Mouse (Mus musculus) cortical plate, adult 2 months (tissue): ENCODE data around the gene Cbx2. TPM values are rescaled to one million over a fixed set of nuclear protein-coding genes. Genes with fewer than 3 reads are reported as not detected.
A peak's percentile ranks its signal among the peaks of the same experiment; 100 is the strongest.

Experiments
- H3K27ac ChIP-seq: fragments of 200-500 bp; 2 replicates; pipeline ENCODE4 v1.5.1; 2012; ENCODE audit warnings: low read length, control low read depth, inconsistent platforms; ENCODE audit not compliant: insufficient read depth
- H3K4me1 ChIP-seq: fragments of 200-500 bp; 2 replicates; pipeline ENCODE4 v1.6.1; 2011; ENCODE audit warnings: low read length; ENCODE audit not compliant: control insufficient read depth, insufficient read depth
- H3K4me3 ChIP-seq: fragments of 200-500 bp; 2 replicates; pipeline ENCODE4 v1.5.1; 2011; ENCODE audit warnings: mild to moderate bottlenecking, low read length, control low read depth; ENCODE audit not compliant: insufficient read depth
- CTCF ChIP-seq: fragments of 200-500 bp; IDR thresholded peaks from 2 replicates; pipeline ENCODE4 v1.5.1; 2011; ENCODE audit warnings: mild to moderate bottlenecking, control low read depth, low read length; ENCODE audit not compliant: insufficient read depth; ENCODE audit errors: extremely low read depth
- POLR2A ChIP-seq: fragments of 200-500 bp; IDR thresholded peaks from 2 replicates; pipeline ENCODE4 v1.6.1; 2011; ENCODE audit warnings: mild to moderate bottlenecking, low read length, control low read depth; ENCODE audit not compliant: insufficient read depth; ENCODE audit errors: extremely low read depth
- polyA plus RNA-seq: library from polyadenylated mRNA; depleted of rRNA; stranded (reverse); fragments of >200 nt; gene quantifications from 2 replicates; pipeline ENCODE4 v1.2.3, GENCODE M21; 2012

Cbx2 gene
- polyA plus RNA-seq, 1 experiment = 2.6 TPM

DNA sequence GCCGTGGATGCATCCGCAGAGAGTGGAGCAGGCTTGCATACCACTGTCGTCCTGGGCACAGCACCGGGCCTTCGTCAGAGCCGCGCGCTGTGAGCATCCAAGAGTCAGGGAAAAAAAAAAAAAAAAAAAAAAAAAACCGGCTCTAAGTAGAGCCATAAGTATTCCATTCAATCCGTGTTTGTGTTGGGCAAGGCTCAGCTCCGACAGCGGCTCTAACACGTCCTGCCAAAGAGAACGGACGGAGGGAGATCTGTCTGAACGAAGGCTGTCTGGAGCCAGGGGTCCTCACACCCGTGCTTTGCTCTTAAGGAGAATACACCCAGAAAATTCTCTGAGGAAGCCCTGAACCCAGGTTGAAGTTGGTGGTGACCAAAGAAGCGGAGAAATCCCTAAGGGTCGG, 11.9 kb downstream of the Cbx2 start:
- Histone ChIP-seq H3K4me3 (no peak overlapping the region), H3K27ac (no peak overlapping the region), H3K4me1 (no peaks in the 10 kb centered on the region; the same call in 1 of the 2 replicates)
- no peak for TF ChIP-seq POLR2A
- TF ChIP-seq CTCF = no peak

DNA sequence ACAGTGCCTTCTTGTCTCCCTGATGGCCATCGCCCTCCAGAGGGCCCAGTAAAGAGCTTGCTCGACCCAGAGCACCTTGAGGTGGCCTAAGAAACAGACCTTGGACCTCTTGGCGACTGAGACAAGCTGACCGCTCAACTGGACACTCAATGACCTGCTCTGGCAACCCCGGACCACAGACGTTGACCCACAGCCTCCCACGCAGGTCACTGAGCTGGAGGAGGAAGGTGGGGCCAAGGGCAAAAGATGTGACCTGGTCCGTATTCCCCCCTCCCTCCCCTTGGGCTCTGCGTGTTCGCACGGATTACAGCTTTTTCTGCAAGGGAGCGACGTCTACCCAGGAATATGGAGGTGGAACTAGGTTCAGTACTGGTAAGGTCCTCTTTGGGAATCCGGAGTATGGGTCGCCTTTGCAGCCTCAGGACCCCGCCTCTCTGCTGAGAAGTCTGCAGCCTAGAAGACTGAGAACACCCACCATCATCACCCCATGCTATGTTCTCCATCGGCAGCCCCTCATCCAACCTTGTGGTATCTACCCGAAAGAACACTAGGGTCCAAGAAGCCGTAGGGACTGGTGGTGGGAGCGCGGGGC, 12.4 kb downstream of the Cbx2 start:
- Histone ChIP-seq H3K27ac (no peak overlapping the region), H3K4me3 (no peak overlapping the region), H3K4me1 (no peaks in the 10 kb centered on the region; the same call in 1 of the 2 replicates)
- TF ChIP-seq POLR2A = no peak
- no peak for TF ChIP-seq CTCF

DNA sequence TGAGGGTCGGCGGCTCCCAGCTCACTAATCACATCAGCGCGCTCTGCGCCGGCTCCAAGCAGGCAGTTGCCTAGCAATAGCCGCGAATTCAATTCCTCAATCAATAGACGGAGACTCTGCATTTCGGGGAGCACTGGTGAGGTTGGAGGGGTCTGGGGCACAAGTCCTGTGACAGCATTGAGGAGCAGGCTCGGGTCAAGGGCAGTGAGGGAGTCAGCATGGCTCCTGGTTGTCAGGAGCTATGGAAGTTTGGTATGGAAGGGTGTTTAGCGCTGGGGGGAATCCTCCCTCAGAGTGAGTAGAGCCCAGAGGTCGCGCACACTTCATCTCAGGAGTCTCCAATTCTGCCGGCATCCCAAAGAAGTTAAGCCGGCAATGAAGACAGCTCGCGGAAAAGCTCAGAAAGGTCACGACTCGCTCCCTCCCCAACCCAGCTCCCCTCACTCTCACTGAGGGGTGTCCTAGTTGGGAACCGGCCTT, 13.0 kb downstream of the Cbx2 start:
- TF ChIP-seq CTCF = no peak
- TF ChIP-seq POLR2A = no peak
- Histone ChIP-seq H3K27ac (no peak overlapping the region), H3K4me3 (no peak overlapping the region), H3K4me1 (no peaks in the 10 kb centered on the region; the same call in 1 of the 2 replicates)

DNA sequence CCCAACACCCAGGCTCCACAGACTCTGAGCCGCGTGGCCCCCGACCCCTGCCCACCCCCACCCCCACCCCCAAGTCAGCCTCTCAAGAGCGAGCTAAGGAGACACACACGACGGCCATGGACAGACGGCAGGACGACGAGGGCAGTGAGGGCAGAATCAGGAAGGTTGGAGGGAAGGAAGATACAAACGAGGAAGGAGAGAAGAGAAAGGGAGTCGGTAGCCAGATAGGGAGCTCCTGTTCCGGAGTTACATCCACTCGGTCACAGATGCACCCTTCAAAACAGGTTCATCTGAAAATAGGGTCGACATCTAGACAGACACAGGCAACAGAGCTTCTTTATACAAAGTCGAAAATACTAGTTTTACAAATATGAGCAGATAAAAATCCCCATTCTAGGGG, 13.7 kb downstream of the Cbx2 start:
- Histone ChIP-seq H3K4me3 (no peak overlapping the region), H3K27ac (no peak overlapping the region), H3K4me1 (no peaks in the 10 kb centered on the region; the same call in 1 of the 2 replicates)
- no peak for TF ChIP-seq CTCF
- TF ChIP-seq POLR2A = no peak

DNA sequence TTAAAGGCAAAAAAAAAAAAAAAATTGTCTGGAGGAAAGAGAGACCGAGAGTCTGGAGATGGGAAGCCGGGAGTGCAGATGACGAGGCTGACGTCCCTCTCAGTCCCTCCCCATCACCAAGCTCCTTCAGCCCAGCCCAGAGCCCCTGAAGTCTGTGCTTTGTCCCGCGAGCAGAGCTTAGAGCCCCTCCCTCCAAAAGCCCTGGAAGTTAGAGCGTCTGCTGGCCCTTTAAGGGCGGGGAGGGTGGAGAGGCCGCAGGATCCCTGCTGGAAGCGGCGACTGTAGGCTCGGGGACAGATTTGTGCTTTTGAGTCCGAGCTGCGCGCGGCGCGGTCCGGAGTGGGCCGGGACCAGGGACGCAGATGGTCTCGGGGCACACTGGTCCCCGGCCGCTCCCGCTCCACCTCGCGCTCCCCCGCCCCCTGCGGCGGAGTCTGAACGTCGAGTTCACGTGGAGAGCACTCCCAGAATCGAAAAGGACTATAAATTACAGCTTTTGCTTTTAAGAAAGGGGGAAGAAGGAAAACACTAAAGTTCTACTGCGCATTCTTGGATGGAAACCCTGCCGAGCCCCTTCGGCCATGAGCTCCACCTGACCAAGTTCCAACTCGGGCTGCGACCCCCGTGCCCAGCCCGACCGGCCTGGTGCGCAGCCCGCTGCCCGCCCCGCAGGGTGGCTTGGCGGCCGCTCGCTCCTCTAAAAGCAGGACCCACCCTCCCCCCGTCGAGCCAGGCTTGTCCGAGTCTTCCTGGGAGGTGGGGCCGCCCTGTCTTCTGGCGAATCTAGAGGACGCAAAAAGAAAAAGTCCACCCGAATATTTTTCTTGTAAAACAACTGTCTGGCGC, 14.4 kb downstream of the Cbx2 start:
- no peak overlapping the region for H3K27ac ChIP-seq
- H3K4me1 ChIP-seq = no peaks in the 10 kb centered on the region; the same call in 1 of the 2 replicates
- H3K4me3 ChIP-seq = no peak overlapping the region
- TF ChIP-seq POLR2A (no peak), CTCF (no peak)

DNA sequence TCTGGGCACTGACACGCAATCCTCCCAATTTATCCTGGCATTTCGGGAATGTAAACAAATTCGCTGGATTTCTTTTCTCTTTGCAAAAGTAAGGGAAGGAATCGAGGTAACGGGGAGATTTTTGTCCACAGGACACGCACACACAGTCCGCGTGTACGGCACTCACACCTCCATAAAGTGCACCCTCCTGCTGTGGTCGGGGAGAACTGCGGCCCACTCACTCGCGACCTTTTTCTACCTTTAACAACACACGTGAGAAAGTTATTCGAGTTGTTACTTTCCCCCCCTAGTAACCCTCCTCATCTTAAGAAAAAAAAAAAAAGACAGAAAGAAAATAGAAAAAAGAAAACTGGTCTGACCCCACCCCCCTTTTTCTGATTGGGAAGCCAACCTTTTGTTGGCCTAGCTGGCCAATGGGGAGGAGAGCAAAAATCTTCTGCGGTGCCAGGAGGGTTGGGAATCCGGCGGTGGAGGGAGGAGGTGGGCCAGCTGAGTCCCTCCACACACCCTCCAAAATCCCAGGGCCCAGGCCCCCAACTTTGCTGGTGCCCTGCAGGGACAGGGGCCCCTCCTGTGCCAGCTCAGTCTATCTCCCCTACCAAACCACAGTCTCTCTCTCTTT, 15.1 kb downstream of the Cbx2 start:
- Histone ChIP-seq H3K4me3 (no peak overlapping the region), H3K27ac (no peak overlapping the region), H3K4me1 (no peaks in the 10 kb centered on the region; the same call in 1 of the 2 replicates)
- no peak for TF ChIP-seq POLR2A
- TF ChIP-seq CTCF = no peak

DNA sequence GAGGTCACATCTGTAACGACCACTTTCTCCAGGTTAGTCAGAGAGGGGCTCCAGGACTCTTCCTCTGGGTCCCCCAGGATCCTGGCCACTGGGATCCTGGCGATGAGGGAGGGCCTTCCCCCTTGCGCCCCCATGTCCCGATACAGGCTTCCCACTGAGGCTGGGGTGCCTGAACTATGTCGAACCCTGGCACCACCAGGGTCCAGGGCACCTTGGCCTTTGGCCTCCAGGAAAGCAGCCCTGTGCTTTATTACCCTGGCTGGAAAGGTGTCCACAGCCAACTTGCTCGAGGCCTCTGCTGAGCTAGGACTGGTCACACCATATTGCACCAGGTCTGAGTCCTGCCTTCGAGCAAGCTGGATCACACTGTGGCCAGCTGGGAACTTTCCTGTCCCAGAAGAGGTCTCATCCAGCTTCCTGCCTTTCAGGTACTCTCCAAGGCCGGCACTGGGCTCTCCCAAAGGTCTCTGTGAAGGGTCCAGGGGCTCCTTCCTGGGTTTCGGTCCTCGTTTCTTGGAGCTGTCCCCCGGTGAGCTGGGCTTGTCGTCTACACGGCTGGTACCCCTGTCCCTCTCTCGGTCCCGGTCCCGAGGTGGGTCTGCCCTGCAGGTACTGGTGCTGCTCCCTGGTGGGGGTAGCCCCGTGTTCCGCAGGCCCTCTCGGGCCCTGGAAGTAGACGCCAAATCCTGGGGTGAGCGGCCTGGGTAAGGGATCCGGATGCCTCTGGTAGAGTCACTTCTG, 16.2 kb downstream of the Cbx2 start:
- no peak overlapping the region for H3K4me3 ChIP-seq

DNA sequence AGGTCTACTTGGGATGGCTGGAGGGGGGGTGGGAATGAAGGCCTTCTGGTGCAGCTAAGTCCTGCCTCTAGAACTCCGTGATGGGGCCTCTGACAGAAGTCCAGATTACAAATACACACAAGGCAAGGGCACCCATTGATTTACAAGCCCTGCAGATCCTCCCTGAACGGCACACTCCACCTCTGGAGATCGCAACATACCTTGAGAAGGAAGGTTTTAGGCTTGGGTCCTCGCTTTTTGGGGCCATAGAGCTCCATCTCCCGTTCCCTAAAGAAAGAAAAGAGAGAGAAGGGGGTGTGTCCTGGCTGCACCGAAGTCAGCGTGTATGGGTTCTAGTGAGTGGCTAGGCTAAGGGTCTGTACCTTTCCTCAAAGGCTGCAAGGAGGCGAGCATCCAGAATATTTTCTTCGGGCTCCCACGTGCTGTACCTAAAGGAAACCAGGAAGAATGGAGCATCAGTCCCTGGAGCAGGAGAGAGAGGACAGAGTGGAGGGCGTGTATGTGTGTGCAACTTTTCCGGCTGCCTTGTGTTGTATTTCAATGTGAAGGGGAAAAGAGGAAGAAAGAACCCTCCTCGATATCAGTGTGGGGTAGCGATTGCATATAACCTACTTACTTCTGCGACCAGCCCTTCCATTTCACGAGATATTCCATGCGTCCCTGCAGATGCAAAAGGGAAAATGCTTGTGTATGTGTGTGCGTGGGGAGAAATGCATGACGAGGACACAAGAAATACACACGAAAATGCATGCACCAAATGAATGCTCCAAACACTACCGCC, 17.2 kb downstream of the Cbx2 start:
- no peak for TF ChIP-seq POLR2A
- no peak for TF ChIP-seq CTCF
- H3K27ac ChIP-seq = no peak overlapping the region
- no peaks in the 10 kb centered on the region; the same call in 1 of the 2 replicates for H3K4me1 ChIP-seq
- peak overlapping the region; percentile 86 for H3K4me3 ChIP-seq

More for the DNA sequence above, 16.2 kb downstream of the Cbx2 start:
- Histone ChIP-seq H3K27ac (no peak overlapping the region), H3K4me1 (no peaks in the 10 kb centered on the region; the same call in 1 of the 2 replicates)
- TF ChIP-seq POLR2A (no peak), CTCF (no peak)

DNA sequence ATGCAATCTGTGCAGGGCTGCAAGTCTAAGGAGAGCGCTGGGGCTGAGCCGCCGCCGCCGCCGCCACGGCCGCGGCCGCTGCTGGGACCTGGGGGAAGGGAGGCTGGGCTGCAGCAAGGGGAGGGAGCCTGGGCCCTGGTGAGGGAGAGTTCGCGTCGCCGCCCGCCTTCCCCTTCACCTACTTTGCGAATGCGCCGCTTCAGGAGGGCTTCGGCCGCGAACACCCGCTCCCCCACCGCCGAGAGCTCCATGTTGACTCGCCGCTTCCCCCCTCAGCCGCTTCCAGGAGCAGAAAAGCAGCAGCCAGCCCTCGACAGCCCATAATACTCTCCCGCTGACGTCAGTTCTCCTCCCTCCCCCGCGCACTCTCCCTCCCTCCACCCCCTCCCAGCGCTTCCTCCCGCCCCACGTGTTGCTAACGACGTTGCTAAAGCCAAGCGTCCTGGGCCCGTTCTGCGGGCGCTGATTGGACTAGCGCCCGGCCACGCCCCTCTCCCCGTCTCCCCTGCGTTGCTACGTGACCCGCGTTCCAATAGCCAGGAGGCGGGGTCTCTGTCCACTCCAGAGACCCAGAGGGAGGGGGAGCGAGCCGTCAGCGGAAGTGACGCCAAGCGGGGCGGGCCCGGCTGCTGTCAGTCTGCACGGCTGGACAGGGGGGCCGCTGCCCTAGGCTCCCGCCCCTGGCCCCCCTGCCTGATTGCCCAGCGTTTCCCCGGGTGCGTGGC, 18.0 kb downstream of the Cbx2 start, which contains the start of gene Cbx8:
Gene Cbx8, minus strand, starts transcription at position 370 of the 725 bp plus-strand sequence.
- peak within 1 kb of the TSS; percentile 86 for H3K4me3 ChIP-seq
- TF ChIP-seq POLR2A = peak; percentile 92
- TF ChIP-seq CTCF = no peak
- peak within 1 kb of the TSS; percentile 83 for H3K27ac ChIP-seq
- no peaks in the 10 kb centered on the region; the same call in 1 of the 2 replicates for H3K4me1 ChIP-seq
